Mouse (Mus musculus) bone marrow, adult 2 months (tissue): ENCODE data around the gene Cox17. TPM values are rescaled to one million over a fixed set of nuclear protein-coding genes. Genes with fewer than 3 reads are reported as not detected.
A peak's percentile ranks its signal among the peaks of the same experiment; 100 is the strongest.

ENCODE experiments used
- H3K27ac ChIP-seq: fragments of 200-500 bp; 2 replicates; pipeline ENCODE4 v1.5.1; 2012; ENCODE audit warnings: low read depth, mild to moderate bottlenecking, control low read depth, inconsistent platforms, low read length; ENCODE audit not compliant: control insufficient read depth, poor library complexity, insufficient read depth
- H3K4me1 ChIP-seq: fragments of 200-500 bp; 2 replicates; pipeline ENCODE4 v1.6.1; 2011; ENCODE audit warnings: low read length; ENCODE audit not compliant: control insufficient read depth, insufficient read depth
- H3K4me3 ChIP-seq: fragments of 200-500 bp; replicated peaks from 2 replicates; pipeline ENCODE3; 2011; ENCODE audit warnings: mild to moderate bottlenecking, low read depth, low read length, control low read depth; ENCODE audit not compliant: control insufficient read depth
- CTCF ChIP-seq: fragments of 200-500 bp; IDR thresholded peaks from 2 replicates; pipeline ENCODE4 v1.5.1; 2011; ENCODE audit warnings: low read length, control low read depth; ENCODE audit not compliant: control insufficient read depth, insufficient read depth
- POLR2A ChIP-seq: fragments of 200-500 bp; IDR thresholded peaks from 2 replicates; pipeline ENCODE4 v1.6.1; 2011; ENCODE audit warnings: low read depth, mild to moderate bottlenecking, control low read depth, low read length, borderline replicate concordance; ENCODE audit not compliant: control insufficient read depth
- WGBS: fragments of 180-500 bp; shearing (Covaris S2); methylation state at CpG from one replicate; pipeline ENCODE4 v1.1.7; 2018; 5-methylcytosine and 5-hydroxymethylcytosine counted together
- polyA plus RNA-seq: library from polyadenylated mRNA; stranded (reverse); fragments of >200 nt; gene quantifications from 2 replicates; pipeline ENCODE4 v1.2.4, GENCODE M21; 2011; ENCODE audit warnings: low replicate concordance; ENCODE audit not compliant: missing spikeins, insufficient read depth, insufficient read length

Cox17 gene
- 219 and 283 TPM in 2 replicates for polyA plus RNA-seq

- 2% methylated on average over 35 of the region's 35 CpGs for WGBS
- peak within 1 kb of the TSS; percentile 99 for H3K4me3 ChIP-seq
- peak; percentile 83 for TF ChIP-seq POLR2A
- no peak for TF ChIP-seq CTCF
- peak within 1 kb of the TSS; percentile 89 for H3K27ac ChIP-seq
- no peaks in the 10 kb centered on the region; the same call in 1 of the 2 replicates for H3K4me1 ChIP-seq
Observed at GRCm38 (mm10) chr16:38346529-38347325, at the start of gene Cox17, which contains the start of gene Gm21987. TSS of gene Cox17 (plus strand) at chr16:38346991. TSS of gene Gm21987 (plus strand) at chr16:38347040.

DNA sequence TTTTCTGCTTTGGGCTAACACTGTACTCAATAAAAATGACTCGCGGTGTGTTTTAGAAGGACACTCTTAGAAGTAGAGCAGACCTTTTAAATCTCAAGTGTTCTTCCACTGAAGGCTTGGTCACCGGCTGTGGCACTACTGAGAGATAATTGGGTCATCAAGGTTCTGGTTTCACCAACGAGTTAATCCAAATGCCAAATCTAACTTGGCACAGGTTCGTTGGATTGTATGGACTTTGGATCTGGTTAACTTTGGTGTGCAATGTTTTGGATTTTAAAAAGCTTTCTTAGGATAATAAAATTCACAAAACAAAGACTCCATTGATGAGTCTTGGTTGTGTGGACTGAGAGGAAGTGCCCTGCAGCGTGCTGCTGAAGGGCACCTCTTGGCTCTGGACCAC lies 48.4 kb upstream of the Cox17 start:
- H3K27ac ChIP-seq: no peak overlapping the region
- no peak for TF ChIP-seq POLR2A
- TF ChIP-seq CTCF: no peak
- H3K4me3 ChIP-seq: no peak overlapping the region
- 80% methylated on average over 6 of the region's 6 CpGs for WGBS
- no peaks in the 10 kb centered on the region for H3K4me1 ChIP-seq

GRCm38 (mm10) chr16:38302367-38302766 lies 44.4 kb upstream of the Cox17 start:
- TF ChIP-seq CTCF (no peak), POLR2A (no peak)
- 88% methylated on average over 13 of the region's 13 CpGs for whole genome bisulfite sequencing
- Histone ChIP-seq H3K27ac (no peak overlapping the region), H3K4me3 (no peak overlapping the region), H3K4me1 (no peaks in the 10 kb centered on the region)

GRCm38 (mm10) chr16:38304460-38305194 lies 42.2 kb upstream of the Cox17 start:
- no peaks in the 10 kb centered on the region for H3K4me1 ChIP-seq
- H3K27ac ChIP-seq: no peak overlapping the region
- WGBS: 69% methylated on average over 17 of the region's 17 CpGs
- H3K4me3 ChIP-seq: no peak overlapping the region
- TF ChIP-seq POLR2A: no peak
- no peak for TF ChIP-seq CTCF

DNA sequence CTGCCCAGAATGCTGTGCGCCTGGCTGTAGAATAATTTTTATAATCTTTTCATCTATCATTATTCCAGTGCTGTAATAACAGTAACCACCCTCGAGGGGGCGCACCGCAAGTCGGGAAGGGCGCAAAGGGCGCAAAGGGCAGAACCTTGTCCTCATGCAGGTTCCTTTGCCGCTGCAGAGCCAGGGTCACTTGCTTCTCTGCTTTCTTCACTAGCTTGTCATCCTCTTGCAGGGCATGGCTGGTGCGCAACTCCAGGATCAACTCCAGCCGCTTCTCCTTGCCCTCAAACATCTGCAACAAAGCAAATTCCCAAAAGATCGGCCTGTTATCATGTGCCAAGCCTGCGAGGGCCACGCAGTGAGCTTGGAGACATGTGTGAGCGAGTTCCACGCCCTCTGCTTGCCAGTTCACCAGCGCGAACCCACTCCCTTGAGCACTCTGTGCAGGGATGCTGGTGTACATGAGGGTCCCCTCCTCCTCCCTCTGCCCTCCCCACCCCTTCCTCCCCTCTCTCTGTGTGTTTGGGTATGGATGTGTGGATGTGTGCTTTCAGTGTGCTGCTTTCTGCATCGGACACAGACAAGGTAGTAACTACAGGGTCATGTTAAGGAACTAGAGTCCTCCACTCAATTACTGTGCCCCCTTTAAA lies 40.1 kb upstream of the Cox17 start:
- TF ChIP-seq POLR2A: no peak
- TF ChIP-seq CTCF: peak; percentile 58
- WGBS: 65% methylated on average over 18 of the region's 18 CpGs
- no peak overlapping the region for H3K4me3 ChIP-seq
- no peaks in the 10 kb centered on the region for H3K4me1 ChIP-seq
- H3K27ac ChIP-seq: no peak overlapping the region

GRCm38 (mm10) chr16:38307221-38307605 lies 39.6 kb upstream of the Cox17 start:
- no peak for TF ChIP-seq POLR2A
- no peak for TF ChIP-seq CTCF
- WGBS: 54% methylated on average over 5 of the region's 5 CpGs
- Histone ChIP-seq H3K4me3 (no peak overlapping the region), H3K4me1 (no peaks in the 10 kb centered on the region), H3K27ac (no peak overlapping the region)

- WGBS: 3% methylated on average over 7 of the region's 7 CpGs
- no peak overlapping the region for H3K4me3 ChIP-seq
- no peaks in the 10 kb centered on the region for H3K4me1 ChIP-seq
- no peak overlapping the region for H3K27ac ChIP-seq
- no peak for TF ChIP-seq CTCF
- no peak for TF ChIP-seq POLR2A
Observed at GRCm38 (mm10) chr16:38307651-38308050, 39.1 kb upstream of the Cox17 start.

GRCm38 (mm10) chr16:38308195-38308594 lies 38.6 kb upstream of the Cox17 start:
- H3K4me3 ChIP-seq: no peak overlapping the region
- H3K4me1 ChIP-seq: no peaks in the 10 kb centered on the region
- 67% methylated on average over 11 of the region's 11 CpGs for WGBS
- no peak for TF ChIP-seq POLR2A
- no peak for TF ChIP-seq CTCF
- H3K27ac ChIP-seq: no peak overlapping the region
